11 mouse cellular contexts compared by ENCODE assay signal in the genomic region with DNA sequence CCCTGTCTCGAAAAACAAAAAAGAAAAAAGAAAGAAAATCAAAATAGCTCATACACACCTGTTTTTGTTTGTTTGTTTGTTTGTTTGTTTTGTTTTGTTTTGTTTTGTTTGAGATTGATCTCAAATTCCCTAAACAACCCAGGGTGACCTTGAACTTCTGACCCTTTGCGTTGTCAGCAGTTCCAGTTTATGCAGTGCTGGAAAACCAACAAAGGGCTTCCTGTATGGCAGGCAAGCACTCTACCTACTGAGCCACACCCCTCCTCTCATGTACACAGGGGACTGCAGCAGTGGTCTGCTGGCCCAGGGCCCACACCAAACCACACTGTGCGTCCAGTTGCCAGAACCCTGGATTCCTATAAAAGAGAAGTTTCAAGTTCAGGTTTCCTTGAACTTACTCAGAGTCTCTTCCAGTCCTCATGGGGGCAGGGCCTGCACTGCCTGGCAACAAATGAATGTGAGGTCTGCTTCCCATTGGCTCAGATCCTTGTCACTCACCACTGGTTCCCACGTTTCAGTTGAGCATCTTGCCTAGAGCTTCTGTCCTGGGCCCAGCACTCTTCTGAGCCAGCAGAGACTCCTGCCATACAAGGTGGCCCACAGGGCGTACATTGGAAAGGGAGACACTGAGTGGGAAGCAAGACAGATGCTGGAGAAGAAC. TPM values are rescaled to one million over a fixed set of nuclear protein-coding genes. Genes with fewer than 3 reads are reported as not detected.
DNase-seq lines count a peak whose midpoint lies in the region; ATAC-seq lines count a peak whose summit lies in the region.
"Had no signal": no experiment of that assay in that cellular context is flagged by ENCODE, and none has a peak within 500 bp of the region (broad histone marks: within the 10 kb centered on the region; RNA-seq: fewer than 3 reads in every experiment).

No protein-coding gene starts in this region.

- H3K36me3 ChIP-seq in hindbrain, embryonic 14.5 days (replicated peaks; ENCODE audit: control insufficient read depth, insufficient read depth), result 0 out of 2 replicates have a peak, but pooled peaks cover 8% of the 10 kb centered on the region
- peaks cover 5% of the 10 kb centered on the region for H3K36me3 ChIP-seq in hindbrain, embryonic 13.5 days

- no peaks in the 10 kb centered on the region for H3K9me3 ChIP-seq in hindbrain, embryonic 14.5 days (ENCODE audit: control insufficient read depth, low read length)
- H3K9me3 ChIP-seq in hindbrain, embryonic 13.5 days, result no peaks in the 10 kb centered on the region

- H3K4me1 ChIP-seq in hindbrain, embryonic 14.5 days (replicated peaks; ENCODE audit: control insufficient read depth, insufficient read depth, low read length), result no peaks in the 10 kb centered on the region; the same call in 1 of the 2 replicates
- H3K4me1 ChIP-seq in hindbrain, embryonic 13.5 days (replicated peaks), result peaks cover 29% of the 10 kb centered on the region

- H3K4me3 ChIP-seq in hindbrain, embryonic 14.5 days (replicated peaks; ENCODE audit: low read length), result no peak overlapping the region
- H3K4me3 ChIP-seq in hindbrain, embryonic 13.5 days, result no peak overlapping the region

- no peak overlapping the region for H3K27ac ChIP-seq in hindbrain, embryonic 14.5 days
- no peak overlapping the region for H3K27ac ChIP-seq in hindbrain, embryonic 13.5 days

- DNase-seq in hindbrain, embryonic 14.5 days (ENCODE audit: low spot score), result peak; percentile 60
- DNase-seq in right cerebral cortex, postnatal 14 days, result peak; percentile 56
- no peak for DNase-seq in right cerebral cortex, postnatal 4 days
- peak; percentile 84 for DNase-seq in brain, adult 2 months (ENCODE audit: low read depth, low spot score)
- DNase-seq in retina, postnatal 1 day, result peak; percentile 80
- no peak for DNase-seq in left cerebral cortex, postnatal 36 days (ENCODE audit: low spot score in 2 of 2)
- no peak for DNase-seq in right cerebral cortex, postnatal 25 days
- DNase-seq: cerebellum, postnatal 36 days; kidney, postnatal 14 days; liver had no signal

- H3K27me3 ChIP-seq in hindbrain, embryonic 14.5 days (ENCODE audit: control insufficient read depth, insufficient read depth, low read length), result no peaks in the 10 kb centered on the region
- peaks cover 36% of the 10 kb centered on the region for H3K27me3 ChIP-seq in hindbrain, embryonic 13.5 days

- no peak for ATAC-seq in hindbrain, embryonic 14.5 days (ENCODE audit: low FRiP score)
- ATAC-seq in hindbrain, embryonic 13.5 days (ENCODE audit: low FRiP score), result no peak

- intact Hi-C loops in left cerebral cortex, postnatal 36 days (cut with DNase I), result loop anchor here (5.0 kb wide), 2 partner anchors 47 to 58 kb away; partner anchors contain the start of gene Pacsin1

- 65% methylated on average over 5 of the region's 5 CpGs for WGBS in hindbrain, embryonic 14.5 days
- WGBS in hindbrain, embryonic 13.5 days, result 66% methylated on average over 5 of the region's 5 CpGs

- H3K9ac ChIP-seq in hindbrain, embryonic 14.5 days, result no peak overlapping the region
- no peak overlapping the region for H3K9ac ChIP-seq in hindbrain, embryonic 13.5 days

- no peak overlapping the region for H3K4me2 ChIP-seq in hindbrain, embryonic 14.5 days (replicated peaks)
- H3K4me2 ChIP-seq in hindbrain, embryonic 13.5 days, result no peak overlapping the region

RNA-seq across cellular contexts. Expression of gene Spdef, which starts 24.7 kb away (rescaled TPM):
- polyA plus RNA-seq in hindbrain, embryonic 14.5 days (2014; fragmentation: Nextera tagmentation; extraction: Ambion mirVana), result 0.26 and 0.94 TPM in 2 replicates
- 0.60 TPM in 2 replicates for polyA plus RNA-seq in hindbrain, embryonic 13.5 days (2015; fragmentation: Nextera tagmentation; extraction: Ambion mirVana)
- total RNA-seq in left cerebral cortex, postnatal 36 days (2021), result under 1 TPM; 0.48 to 0.49 TPM

RNA-seq across cellular contexts. Expression of gene Pacsin1, which starts 48.8 kb away (rescaled TPM):
- polyA plus RNA-seq in hindbrain, embryonic 14.5 days (2014; fragmentation: Nextera tagmentation; extraction: Ambion mirVana), result 44.5 and 51.7 TPM in 2 replicates
- 27.9 and 31.0 TPM in 2 replicates for polyA plus RNA-seq in hindbrain, embryonic 13.5 days (2015; fragmentation: Nextera tagmentation; extraction: Ambion mirVana)
- 100 to 1,000 TPM; 422 to 452 TPM for total RNA-seq in left cerebral cortex, postnatal 36 days (2021)

Comparison
In these comparisons a context has a peak if more than half of its experiments do, and no peak if none do; other contexts are left out.
1. DNase-seq: peak in hindbrain, embryonic 14.5 days (single experiment), right cerebral cortex, postnatal 14 days (single experiment), brain, adult 2 months (single experiment) and retina, postnatal 1 day (single experiment); none in right cerebral cortex, postnatal 4 days (single experiment), left cerebral cortex, postnatal 36 days (0 of 2) and right cerebral cortex, postnatal 25 days (single experiment).